Mouse (Mus musculus) urinary bladder, postnatal 36 days (tissue): ENCODE measurements around the gene Cpm.
"Not testable (repeated sequence)": the region's sequence is repeated elsewhere in the genome, so short reads cannot be mapped to it uniquely, and the experiment has no call there.

Experiments
- DNase-seq, 2 experiments: peaks; one replicate each; pipeline ENCODE4 v3.0.0; 2022; ENCODE audit warnings: low spot score in 2 of 2, mixed read lengths in 1 of 2

Gene Cpm

GRCm38 (mm10) chr10:117718161-117719119 lies 89.1 kb downstream of the Cpm start:
- DNase-seq: peak in 1 of 2 experiments; percentile 42

GRCm38 (mm10) chr10:117724136-117724718 lies 94.9 kb downstream of the Cpm start:
- no peak for DNase-seq

GRCm38 (mm10) chr10:117724804-117725361 lies 95.6 kb downstream of the Cpm start:
- no peak for DNase-seq

GRCm38 (mm10) chr10:117725671-117726070 lies 96.4 kb downstream of the Cpm start:
- DNase-seq: no peak

GRCm38 (mm10) chr10:117726350-117726749 lies 97.0 kb downstream of the Cpm start:
- DNase-seq: no peak

GRCm38 (mm10) chr10:117726888-117727385 lies 97.6 kb downstream of the Cpm start:
- DNase-seq: no peak

GRCm38 (mm10) chr10:117727518-117728110 lies 98.3 kb downstream of the Cpm start:
- no peak for DNase-seq

GRCm38 (mm10) chr10:117728574-117728973 lies 99.3 kb downstream of the Cpm start:
- no peak for DNase-seq

- peak in 1 of 2 experiments; percentile 63 for DNase-seq
These were observed 100.0 kb downstream of the Cpm start for GRCm38 (mm10) chr10:117729139-117729814.

- no peak for DNase-seq
These were observed 100.8 kb downstream of the Cpm start for GRCm38 (mm10) chr10:117730140-117730539.

GRCm38 (mm10) chr10:117730637-117731203 lies 101.4 kb downstream of the Cpm start:
- DNase-seq: no peak

GRCm38 (mm10) chr10:117731244-117732101 lies 102.2 kb downstream of the Cpm start:
- DNase-seq: peak; percentile 53 to 67

GRCm38 (mm10) chr10:117732184-117732583 lies 102.9 kb downstream of the Cpm start:
- no peak for DNase-seq

- DNase-seq: no peak
These were observed 103.8 kb downstream of the Cpm start for GRCm38 (mm10) chr10:117732962-117733592.

- not testable (repeated sequence) for DNase-seq
These were observed 104.3 kb downstream of the Cpm start for GRCm38 (mm10) chr10:117733626-117734025.

GRCm38 (mm10) chr10:117734104-117734852 lies 105.0 kb downstream of the Cpm start:
- DNase-seq: not testable (repeated sequence)

- not testable (repeated sequence) for DNase-seq
These were observed 106.1 kb downstream of the Cpm start for GRCm38 (mm10) chr10:117735396-117735795.

- DNase-seq: no peak
These were observed 107.3 kb downstream of the Cpm start for GRCm38 (mm10) chr10:117736573-117736972.
